Mouse (Mus musculus): ENCODE results near the gene Ceacam16.
A peak's percentile ranks its signal among the peaks of the same experiment; 100 is the strongest.

The Ceacam16 gene

DNA sequence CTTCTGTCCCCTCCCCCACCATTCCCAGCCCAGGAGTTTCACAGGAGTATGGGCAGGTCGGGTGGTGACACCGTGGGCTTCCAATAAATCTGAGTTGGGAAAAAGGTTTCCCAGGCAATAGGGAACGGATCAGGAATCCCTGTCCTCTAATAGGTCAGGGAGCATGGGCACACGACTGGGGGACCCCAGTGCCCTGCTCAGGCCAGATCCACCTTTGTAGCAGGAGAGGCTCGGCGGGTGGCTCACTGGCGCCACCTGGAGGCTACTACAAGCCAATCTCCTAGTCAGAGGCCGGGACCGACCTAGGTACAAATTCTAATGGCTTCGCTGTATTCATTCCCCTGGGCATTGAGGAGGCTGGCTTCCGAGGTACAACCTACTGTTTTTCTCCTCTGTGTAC is 17.5 kb downstream of the Ceacam16 start:
- DNase-seq (ENCODE audit: low read depth, low spot score): peak; percentile 49

DNA sequence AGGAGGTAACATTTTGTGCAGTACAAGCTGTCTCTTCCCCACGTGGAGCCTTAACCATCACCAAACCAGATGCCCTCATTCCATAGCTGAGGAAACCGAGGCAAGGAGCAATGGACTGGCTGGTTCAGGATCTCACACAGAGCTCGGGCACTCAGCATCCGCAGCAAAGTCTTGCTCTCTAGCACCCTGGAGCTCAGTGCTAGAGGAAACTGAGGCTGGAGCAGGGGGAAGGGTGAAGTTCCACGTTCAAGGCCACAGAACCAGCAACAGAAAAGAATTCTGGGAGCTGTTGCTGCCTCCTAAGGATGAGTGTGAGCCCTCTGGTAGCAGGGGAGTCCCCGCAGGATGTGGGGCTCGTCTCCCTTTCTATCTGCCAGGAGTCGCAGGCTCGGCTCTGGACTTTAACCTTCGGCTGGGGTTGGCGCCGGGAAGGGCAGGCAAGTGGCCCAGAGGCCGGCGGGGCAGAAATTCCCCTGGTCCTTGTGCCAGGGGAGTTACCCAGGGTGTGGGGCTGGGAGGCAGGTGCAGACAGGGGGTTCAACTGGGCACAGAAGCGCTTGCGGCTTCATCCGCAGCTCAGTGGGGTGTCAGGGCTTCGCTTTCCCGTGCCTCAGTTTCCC is 18.1 kb downstream of the Ceacam16 start:
- DNase-seq (ENCODE audit: low read depth, low spot score): no peak

DNA sequence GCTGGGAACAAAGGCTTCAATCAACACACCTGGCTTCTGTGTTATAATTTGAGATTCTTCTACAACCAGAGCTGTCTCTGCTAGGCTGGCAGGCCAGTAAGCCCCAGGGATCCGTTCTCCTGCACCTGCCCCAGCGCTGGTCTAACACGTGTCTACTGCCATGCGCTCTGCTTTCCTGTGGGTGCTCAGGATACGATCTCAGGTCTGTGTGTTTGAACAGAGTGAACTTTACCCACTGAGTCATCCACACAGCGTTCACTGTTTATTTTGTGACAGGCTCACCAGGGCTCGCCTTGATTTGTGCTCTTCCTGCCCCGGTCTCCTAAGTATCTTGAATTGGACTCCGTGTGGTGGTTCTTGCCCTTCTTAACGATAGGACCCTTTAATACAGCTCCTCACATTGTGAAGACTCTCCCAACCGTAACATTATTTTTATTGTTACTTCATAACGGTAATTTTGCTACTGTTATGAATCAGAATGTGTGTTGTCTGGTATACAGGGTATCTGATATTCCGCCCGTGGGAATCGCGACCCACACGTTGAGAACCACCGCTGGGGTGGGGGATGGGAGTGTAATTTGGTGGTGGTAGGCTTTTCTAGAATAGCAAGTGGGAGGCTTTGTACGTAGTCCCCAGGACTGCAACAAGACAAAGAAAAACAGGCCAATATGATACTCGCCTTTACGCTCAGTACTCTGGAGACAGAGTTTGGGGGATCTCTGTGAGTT is 19.2 kb downstream of the Ceacam16 start:
- DNase-seq (ENCODE audit: low read depth, low spot score): no peak

DNA sequence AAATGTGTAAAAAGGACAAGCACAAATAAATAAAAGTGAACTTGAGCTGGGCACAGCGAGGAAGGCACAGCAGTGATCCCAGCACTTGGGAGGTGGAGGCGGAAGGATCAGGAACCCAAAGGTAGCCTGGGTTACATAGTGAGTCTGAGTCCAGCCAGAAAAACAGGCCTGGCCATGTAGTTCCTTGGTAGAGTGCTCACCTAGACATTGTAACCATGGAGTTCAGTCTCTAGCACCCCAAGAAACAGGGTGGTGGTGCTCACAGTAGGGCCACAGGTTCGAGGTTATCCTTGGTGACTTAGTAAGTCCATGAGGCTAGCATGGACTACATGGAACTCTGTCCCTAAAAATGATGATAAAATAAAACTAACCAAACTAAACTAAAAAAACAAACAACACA is 20.2 kb downstream of the Ceacam16 start:
- DNase-seq (ENCODE audit: low read depth, low spot score): no peak

DNA sequence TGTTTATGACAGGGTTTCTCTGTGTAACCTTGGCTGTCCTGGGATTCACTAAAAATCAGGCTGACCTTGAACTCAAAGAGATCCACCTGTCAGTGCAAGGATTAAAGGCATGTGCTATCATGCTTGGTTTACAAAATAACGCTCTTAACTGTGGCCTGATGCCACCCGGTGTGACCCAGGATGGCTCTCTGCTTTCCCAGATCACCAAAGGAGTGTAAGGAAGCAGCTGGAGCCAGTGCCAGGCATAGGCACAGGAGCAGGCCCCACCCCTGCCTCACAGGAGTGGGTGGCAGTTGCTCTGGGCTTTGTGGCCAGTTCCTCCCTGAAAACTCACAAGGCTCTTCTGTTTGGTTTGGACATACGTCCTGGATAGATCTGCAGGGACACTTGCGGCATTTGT is 20.7 kb downstream of the Ceacam16 start:
- no peak for DNase-seq (ENCODE audit: low read depth, low spot score)

DNA sequence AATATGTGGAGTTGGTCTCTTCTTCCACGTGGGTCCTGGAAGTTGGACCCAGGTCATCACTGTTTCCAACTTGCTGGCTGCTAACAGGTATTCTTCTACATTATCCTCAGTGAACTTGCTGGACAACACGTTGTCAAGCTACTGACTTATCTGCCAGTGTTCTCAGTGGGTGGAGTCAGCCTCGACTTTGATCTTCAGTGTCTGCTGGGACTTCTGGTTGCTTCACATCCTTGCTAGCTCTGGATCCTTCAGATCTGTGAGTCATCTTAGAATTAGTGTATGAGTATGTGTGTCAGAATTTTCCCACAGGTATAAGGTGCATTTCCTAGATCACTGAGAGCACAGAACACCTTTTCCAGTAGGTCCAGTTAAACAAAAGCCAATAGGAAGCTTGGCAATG is 24.3 kb downstream of the Ceacam16 start:
- no peak for DNase-seq (ENCODE audit: low read depth, low spot score)

DNA sequence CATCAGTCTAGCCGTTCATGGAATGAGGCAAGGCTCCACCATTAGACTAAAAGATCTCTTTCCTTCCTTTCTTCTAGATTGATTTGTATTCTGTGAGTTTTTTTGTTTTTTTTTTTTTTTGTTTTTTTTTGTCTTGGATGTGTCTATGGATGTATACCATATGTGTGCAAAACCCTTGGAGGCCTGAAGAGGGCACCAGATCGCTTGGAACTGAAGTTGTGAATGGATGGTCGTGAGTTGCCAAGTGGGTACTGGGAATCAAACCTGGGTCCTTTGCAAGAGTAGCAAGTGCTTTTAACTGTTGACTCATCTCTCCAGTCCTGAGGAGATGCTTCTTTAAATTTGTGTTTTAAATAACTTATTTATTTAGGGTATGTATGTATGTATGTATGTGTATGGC is 27.0 kb downstream of the Ceacam16 start:
- no peak for DNase-seq (ENCODE audit: low read depth, low spot score)

DNA sequence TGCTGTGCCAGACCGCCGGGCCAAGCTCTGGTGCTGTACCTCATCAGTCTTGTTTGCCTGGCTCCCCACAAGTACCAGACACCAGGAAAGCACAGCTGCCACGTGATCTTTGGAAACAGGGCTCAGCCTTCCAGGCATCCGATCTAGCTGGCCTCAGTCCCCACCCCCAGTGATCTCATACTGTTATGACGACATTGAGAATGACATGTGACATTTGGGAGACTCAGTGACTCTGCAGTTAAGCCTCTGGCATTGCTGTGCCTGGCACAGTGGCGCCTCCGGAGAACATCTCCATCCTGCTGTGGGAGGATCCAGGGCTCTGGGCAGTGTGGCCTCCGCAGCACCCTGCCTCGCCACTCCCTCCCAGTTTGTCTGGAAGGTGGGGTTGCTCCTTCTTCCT is 29.3 kb downstream of the Ceacam16 start:
- DNase-seq (ENCODE audit: low read depth, low spot score): no peak

DNA sequence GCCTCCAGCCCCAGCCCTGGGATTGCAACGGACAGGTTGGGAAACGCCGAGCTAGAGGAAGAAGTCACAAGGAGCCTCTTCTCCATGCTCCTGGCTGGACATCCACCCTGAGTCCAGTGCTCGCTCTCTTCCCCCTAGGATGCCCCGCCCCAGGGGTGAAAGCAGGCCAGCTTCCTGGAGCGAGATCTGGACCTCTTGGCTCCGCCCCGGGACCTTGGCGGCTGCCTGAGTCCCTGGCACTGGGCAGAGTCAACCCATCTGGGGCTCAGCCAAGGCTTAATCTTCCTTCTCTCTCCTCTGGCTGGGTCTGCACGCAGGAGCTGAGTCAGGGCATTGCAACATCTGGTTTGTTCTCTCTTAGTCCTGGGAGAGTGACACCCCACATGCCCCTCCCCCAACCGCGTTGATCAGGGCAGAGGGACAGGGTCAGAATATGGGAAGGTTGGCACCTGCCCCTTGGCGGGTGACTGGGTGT is 30.4 kb downstream of the Ceacam16 start:
- no peak for DNase-seq (ENCODE audit: low read depth, low spot score)

DNA sequence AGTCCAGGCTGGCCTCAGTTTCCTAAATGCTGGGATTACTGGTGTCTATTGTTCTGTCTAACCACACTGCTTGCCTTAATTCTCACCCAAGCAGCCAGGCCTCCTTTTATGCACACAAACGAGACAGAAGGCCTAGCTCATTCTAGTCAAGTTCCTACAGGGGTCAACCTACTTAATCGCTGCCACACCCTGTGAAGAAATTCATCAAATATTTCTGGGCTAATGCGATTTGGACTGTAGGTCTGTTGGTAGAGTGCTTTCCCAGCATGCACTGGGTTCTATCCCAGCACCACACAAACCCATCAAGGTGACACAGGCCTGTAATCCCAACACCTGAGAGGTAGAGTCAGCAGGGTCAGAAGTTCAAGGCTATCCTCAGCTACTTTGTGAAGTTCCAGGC is 31.4 kb downstream of the Ceacam16 start:
- no peak for DNase-seq (ENCODE audit: low read depth, low spot score)

DNA sequence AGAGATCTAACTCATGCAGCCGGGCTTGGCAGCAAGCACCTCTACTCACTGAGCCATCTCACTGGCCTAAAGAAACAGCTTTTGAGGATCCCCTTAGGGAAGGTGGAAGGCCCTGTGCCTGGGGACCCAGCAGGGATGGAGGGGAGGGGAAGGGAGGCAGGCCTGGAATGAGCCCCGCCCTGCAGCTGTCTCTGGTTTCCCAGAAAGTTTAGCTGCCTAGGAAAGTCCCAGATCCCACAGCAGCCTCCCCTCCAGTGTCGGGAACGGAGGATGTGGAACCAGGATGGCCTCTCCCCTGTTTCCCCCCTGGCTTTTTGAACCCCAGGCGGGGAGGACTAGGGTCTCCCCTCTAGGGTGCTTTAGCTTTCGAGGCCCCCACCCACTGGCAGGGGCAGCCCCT is 34.3 kb downstream of the Ceacam16 start:
- DNase-seq (ENCODE audit: low read depth, low spot score): no peak

DNA sequence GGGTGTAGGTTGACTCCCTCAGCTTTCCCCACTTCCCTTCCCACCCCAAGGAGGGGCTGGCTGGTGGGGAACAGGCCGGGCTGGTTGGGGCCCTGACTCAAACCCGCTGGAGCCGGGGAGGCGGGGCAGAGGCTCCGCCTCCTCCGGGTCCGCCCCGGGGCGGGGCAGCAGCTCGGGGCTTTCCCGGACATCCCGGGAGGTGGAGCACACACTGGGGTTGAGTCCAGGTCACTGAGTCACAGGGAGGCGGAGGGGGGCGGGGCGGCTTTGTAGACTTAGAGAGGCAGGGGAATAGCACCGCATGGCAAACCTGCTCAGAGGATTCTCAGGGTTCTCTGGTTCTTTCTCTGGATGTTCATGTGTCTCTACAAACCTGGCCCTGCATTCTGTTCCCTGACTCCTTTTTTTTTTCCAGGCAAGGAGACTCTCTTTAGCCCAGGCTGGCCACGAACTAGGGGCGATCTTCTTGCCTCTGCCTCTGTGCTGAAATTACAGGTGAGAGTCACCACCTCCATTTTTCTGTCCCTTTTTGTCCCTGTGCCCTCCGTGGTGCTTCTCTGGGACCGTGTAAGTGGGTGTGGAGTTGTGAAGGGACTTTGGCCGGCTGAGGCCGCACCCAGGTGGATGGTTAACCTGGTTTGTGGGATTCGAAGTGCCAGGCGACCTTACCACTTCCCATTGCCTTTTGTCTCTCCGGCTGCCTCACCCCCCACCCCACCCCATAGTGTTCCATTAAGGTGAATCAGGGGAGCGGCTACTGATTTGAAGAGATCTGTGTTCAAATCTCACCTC is 36.7 kb downstream of the Ceacam16 start:
- DNase-seq (ENCODE audit: low read depth, low spot score): peak; percentile 60

DNA sequence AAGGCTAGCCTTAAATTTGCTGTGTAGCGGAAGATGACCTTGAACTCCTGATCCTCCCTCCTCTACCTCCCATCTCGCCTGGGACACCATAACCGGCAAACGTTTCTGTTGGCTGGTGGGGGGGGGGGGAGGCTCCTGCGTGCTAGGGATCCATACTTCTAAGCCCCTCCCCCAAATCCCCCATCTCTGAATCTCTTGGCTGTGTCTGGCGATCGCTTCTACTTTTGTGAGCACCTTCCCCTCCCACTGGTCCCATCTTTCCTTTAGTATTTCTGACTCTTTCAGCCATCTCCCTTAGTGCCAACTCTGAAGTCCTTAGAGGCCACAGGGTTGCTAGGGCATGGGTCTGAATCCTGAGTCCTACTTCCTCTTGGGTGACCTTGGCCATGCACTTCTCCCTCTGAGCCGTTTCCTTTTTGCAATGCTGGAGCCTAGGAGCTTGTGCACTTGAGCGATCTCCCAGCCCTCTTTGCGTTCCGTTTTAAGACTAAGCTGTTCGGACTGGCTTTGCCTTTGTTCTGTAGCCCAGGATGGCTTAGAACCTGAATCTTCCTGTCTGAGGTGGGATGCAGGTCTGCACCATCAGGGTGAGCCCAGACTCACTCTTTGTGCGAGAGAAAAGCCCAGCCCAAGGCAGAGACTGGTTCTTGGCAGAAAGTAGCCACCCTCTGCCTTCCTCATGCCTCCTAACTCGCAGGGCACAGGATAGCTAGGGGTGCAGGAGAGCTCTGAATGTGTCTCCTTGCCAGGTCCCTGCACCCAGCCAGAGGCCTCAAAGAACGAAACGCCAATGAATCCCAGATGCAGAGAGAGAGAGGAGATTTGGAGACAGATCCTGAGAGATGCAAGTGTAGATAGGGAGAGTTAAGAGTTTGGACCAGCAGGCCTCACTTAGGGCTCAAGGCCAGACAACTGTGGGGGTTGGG is 37.6 kb downstream of the Ceacam16 start:
- no peak for DNase-seq (ENCODE audit: low read depth, low spot score)

DNA sequence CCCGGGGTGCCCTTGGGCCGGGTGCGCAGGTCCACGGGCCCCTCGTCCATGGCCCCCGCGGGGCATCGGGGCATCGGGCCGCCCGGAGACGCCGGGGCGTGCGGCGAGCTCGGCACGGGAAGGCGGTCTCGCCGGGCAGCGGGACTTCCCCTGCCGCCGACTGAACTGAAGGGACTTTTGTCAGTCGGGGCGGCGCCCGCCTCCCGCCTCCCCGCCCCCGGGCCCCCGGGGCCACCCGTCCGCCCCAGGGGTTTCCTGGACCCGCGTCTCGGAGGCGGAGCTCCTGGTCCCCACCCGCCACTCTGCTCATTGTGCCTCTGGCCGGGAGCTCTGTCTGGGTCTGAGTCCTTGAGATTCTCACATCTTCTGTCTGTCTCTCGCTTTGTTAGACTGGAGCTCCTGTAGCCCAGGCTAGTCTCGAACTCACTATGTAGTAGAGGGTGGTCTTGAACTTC is 38.5 kb downstream of the Ceacam16 start, which contains the start of gene Bcl3:
Gene Bcl3 (minus strand): TSS at position 167 of the 455 bp plus-strand sequence.
- DNase-seq (ENCODE audit: low read depth, low spot score): no peak

DNA sequence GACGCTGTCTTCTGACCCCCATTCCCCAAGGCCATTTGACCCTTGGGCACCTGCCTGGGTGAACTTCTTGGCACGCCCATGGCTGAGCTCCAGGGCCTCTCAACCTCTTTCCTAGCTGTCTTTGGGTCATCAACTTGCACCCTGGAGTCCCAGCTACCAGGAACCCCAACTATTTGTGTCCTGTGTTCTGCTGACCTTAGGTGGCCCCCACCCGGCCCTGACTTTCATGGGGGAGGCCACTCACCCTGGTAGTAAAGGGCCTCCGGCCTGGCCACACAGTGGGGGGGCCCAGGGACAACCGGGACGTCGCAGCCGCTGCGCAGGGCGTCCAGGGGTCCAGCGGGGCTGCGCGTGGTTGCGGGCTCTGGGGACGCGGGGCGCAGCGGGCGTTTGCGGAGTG is 38.9 kb downstream of the Ceacam16 start:
- DNase-seq (ENCODE audit: low read depth, low spot score): no peak

DNA sequence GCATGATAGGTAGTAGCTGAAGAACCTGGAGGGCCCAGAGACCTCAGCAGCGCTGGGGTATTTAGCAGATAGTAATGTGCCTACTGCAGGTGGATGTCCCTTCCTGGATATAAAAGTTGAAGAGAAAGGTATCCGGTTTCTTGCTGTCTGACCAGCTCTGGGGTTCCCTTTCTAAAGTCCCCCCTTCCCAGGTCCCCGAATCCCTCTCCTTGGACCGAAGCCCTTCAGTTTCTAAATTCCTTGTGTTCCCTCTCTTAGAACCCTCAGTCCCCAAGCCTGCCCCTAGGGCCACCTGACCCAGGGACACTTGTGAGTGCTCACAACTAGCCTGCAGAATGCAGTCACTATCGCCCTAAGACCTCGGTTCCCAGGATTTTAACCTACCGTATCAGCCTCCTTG is 39.5 kb downstream of the Ceacam16 start:
- no peak for DNase-seq (ENCODE audit: low read depth, low spot score)

DNA sequence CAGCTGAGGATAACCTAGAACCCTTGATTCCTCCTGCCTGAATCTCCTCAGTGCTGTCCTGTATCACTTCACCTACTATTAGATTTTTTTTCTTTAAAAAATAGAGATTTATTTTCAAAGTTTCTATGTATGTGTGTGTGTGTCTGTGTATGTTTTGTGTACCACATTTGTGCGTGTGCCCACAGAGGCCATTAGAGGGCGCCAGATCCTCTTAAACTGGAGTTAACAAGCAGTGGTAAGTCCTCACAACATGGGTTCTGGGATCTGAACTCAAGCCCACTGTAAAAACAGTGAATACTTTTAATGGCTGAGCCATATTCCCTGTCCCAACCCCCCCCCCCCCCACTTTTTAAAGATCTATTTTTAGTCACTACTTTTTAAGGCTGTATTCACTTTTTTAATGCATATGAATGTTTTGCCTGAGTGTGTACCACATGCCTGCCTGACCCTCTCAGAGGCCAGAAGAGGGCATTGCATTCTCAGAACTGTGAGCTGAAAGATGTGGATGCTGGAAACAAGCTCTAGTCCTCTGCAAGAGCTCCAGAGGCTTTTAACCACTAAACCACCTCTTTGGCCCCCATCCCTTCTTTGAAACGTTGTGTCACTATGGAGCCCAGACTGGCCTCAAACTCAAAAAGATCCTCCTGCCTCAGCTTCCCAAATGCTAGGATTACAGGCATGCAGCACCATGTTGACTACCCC is 40.6 kb downstream of the Ceacam16 start:
- DNase-seq (ENCODE audit: low read depth, low spot score): no peak

DNA sequence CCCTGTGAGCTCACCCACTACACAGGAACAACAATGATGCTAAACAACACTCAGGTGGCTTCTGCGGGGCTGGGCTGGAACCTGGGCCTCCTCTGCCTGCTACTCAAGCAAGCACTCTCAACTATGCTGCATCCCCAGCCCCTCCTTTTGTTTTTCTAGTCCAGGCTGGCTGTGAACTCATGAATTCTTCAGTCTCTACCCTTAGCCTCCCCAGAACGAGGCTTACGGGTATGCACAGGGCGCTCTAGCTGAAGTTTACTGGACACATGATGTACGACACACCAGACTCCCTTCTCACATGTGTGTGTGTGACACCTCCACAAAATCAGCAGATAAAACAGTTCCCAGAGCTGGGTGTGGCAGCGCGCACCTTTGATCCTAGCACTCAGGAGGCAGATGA is 42.2 kb downstream of the Ceacam16 start:
- no peak for DNase-seq (ENCODE audit: low read depth, low spot score)

DNA sequence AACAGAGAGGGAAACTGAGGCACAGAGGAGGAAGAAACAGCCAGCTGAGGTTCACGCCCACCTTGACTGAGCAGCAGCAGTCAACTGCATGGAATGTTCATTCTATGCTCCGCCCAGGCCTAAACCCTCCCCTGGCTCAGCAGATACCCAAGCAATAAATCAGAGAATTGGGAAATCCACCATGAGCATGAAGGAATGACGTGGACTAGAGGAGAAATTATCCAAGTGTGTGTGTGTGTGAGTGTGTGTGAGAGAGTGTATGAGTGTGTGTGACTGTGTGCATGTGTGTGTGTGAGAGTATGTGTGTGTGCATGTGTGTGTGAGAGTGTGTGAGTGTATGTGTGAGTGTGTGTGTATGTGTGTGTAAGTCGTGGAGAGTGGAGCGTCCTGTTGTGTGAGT is 42.7 kb downstream of the Ceacam16 start:
- no peak for DNase-seq (ENCODE audit: low read depth, low spot score)

DNA sequence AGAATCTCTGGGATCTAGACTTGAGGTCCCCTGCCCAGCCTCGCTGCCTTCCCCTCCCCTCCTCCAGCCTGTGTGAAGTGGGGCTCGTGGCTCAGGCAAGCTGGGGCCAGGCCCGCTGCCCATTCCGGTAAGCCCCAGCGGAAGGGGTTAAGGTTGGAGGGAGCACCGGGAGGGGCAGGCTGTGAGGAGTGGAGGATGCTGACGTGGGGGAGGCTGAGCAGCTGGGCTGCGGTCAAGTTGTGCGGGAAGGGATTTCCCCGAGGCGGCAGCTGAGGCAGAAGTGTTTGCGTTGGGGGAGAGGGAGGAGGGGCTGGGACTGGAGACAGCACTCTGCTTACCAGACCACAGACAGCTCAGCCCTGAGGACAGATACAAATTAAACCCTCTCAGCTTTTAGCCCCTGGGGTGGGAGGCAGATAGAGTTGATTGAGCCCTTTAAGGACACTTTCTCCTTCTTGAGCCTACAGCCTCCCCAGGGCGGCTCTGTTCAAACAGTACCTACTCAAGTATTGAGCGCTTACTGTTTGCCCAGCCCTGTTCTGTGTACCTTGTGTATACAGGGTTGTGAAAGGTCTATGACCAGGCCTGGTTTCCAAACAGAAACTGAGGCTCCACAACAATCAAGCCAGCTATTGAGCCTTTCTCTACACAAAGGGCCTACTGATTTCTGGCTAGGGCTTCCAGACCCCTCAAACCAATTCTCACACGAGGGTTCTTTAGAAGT is 43.6 kb downstream of the Ceacam16 start:
- peak; percentile 40 for DNase-seq (ENCODE audit: low read depth, low spot score)
